Mouse (Mus musculus): ENCODE measurements around the gene Akap10.
"Not testable (repeated sequence)": the region's sequence is repeated elsewhere in the genome, so short reads cannot be mapped to it uniquely, and the experiment has no call there.

Gene Akap10

GRCm38 (mm10) chr11:61930640-61931586 is 861 bp upstream of the Akap10 start:
- peak; percentile 7 for DNase-seq (ENCODE audit: low spot score)

- DNase-seq (ENCODE audit: low spot score), result no peak
These were observed 542 bp downstream of the Akap10 start for GRCm38 (mm10) chr11:61929323-61930097.

- no peak for DNase-seq (ENCODE audit: low spot score)
These were observed 6.7 kb downstream of the Akap10 start for GRCm38 (mm10) chr11:61923309-61923708.

GRCm38 (mm10) chr11:61919702-61920101 is 10.3 kb downstream of the Akap10 start:
- no peak for DNase-seq (ENCODE audit: low spot score)

- DNase-seq (ENCODE audit: low spot score), result no peak
These were observed 21.7 kb downstream of the Akap10 start for GRCm38 (mm10) chr11:61908315-61908714.

GRCm38 (mm10) chr11:61882183-61882582 is 47.9 kb downstream of the Akap10 start:
- DNase-seq (ENCODE audit: low spot score), result peak; percentile 22

- DNase-seq (ENCODE audit: low spot score), result no peak
These were observed 50.1 kb downstream of the Akap10 start for GRCm38 (mm10) chr11:61879921-61880320.

- DNase-seq (ENCODE audit: low spot score), result no peak
These were observed 58.2 kb downstream of the Akap10 start for GRCm38 (mm10) chr11:61871881-61872280.

GRCm38 (mm10) chr11:61866856-61867255 is 63.2 kb downstream of the Akap10 start:
- no peak for DNase-seq (ENCODE audit: low spot score)

- no peak for DNase-seq (ENCODE audit: low spot score)
These were observed 68.1 kb downstream of the Akap10 start for GRCm38 (mm10) chr11:61861781-61862547.

- no peak for DNase-seq (ENCODE audit: low spot score)
These were observed 70.7 kb downstream of the Akap10 start for GRCm38 (mm10) chr11:61859316-61859715.

GRCm38 (mm10) chr11:61855539-61855938 is 74.5 kb downstream of the Akap10 start:
- no peak for DNase-seq (ENCODE audit: low spot score)

GRCm38 (mm10) chr11:61854988-61855411 is 75.1 kb downstream of the Akap10 start, which contains the start of gene Ulk2:
TSS of gene Ulk2 (minus strand) at chr11:61855073.
- peak; percentile 90 for DNase-seq (ENCODE audit: low spot score)

GRCm38 (mm10) chr11:61854211-61854987 is 75.7 kb downstream of the Akap10 start:
- peak; percentile 86 for DNase-seq (ENCODE audit: low spot score)

GRCm38 (mm10) chr11:61853659-61854058 is 76.4 kb downstream of the Akap10 start:
- DNase-seq (ENCODE audit: low spot score), result no peak

- no peak for DNase-seq (ENCODE audit: low spot score)
These were observed 77.1 kb downstream of the Akap10 start for GRCm38 (mm10) chr11:61852916-61853315.

GRCm38 (mm10) chr11:61851195-61851594 is 78.9 kb downstream of the Akap10 start:
- no peak for DNase-seq (ENCODE audit: low spot score)

GRCm38 (mm10) chr11:61840663-61841062 is 89.4 kb downstream of the Akap10 start:
- not testable (repeated sequence) for DNase-seq (ENCODE audit: low spot score)

- no peak for DNase-seq (ENCODE audit: low spot score)
These were observed 90.1 kb downstream of the Akap10 start for GRCm38 (mm10) chr11:61839940-61840339.

GRCm38 (mm10) chr11:61839182-61839581 is 90.9 kb downstream of the Akap10 start:
- DNase-seq (ENCODE audit: low spot score), result no peak
